In genomic region chrX:153323105-153323504, GRCm38 (mm10) we compare ENCODE assay signal across 18 mouse cellular contexts.
"Had no signal": no experiment of that assay in that cellular context is flagged by ENCODE, and none has a peak within 500 bp of the region (broad histone marks: within the 10 kb centered on the region; RNA-seq: fewer than 3 reads in every experiment).

No protein-coding gene starts in this region.

- H3K36me3 ChIP-seq: lung, embryonic 15.5 days; midbrain, embryonic 12.5 days; neural tube, embryonic 12.5 days; stomach, embryonic 15.5 days had no signal

- H3K4me1 ChIP-seq: lung, embryonic 15.5 days; megakaryocyte, embryonic 14.5 days; midbrain, embryonic 12.5 days; neural tube, embryonic 12.5 days; stomach, embryonic 15.5 days had no signal

- H3K9ac ChIP-seq: liver, postnatal 0 days; lung, embryonic 15.5 days; midbrain, embryonic 12.5 days; neural tube, embryonic 12.5 days; stomach, embryonic 15.5 days had no signal

- ATAC-seq: liver, postnatal 0 days; lung, postnatal 0 days; midbrain, embryonic 16.5 days had no signal

- DNase-seq: liver, postnatal 0 days; lung, adult 2 months; lung, postnatal 14 days; lung, postnatal 36 days; midbrain, embryonic 14.5 days; right cerebral cortex, postnatal 14 days; thymus, adult 2 months; thymus, postnatal 14 days; thymus, postnatal 36 days had no signal

- H3K4me2 ChIP-seq: lung, embryonic 15.5 days; midbrain, embryonic 12.5 days; neural tube, embryonic 12.5 days; stomach, embryonic 15.5 days had no signal

- H3K27ac ChIP-seq: lung, embryonic 15.5 days; macrophage; midbrain, embryonic 12.5 days; neural tube, embryonic 12.5 days; stomach, embryonic 15.5 days; stomach, postnatal 0 days had no signal

- H3K4me3 ChIP-seq: lung, embryonic 15.5 days; megakaryocyte, embryonic 14.5 days; midbrain, embryonic 12.5 days; neural tube, embryonic 12.5 days; stomach, embryonic 15.5 days had no signal

- H3K9me3 ChIP-seq: lung, embryonic 15.5 days; megakaryocyte, embryonic 14.5 days; midbrain, embryonic 12.5 days; neural tube, embryonic 12.5 days; stomach, embryonic 15.5 days had no signal

- H3K27me3 ChIP-seq: lung, embryonic 15.5 days; megakaryocyte, embryonic 14.5 days; midbrain, embryonic 12.5 days; neural tube, embryonic 12.5 days; stomach, embryonic 15.5 days had no signal
